Mouse (Mus musculus): Measurements from ENCODE around the gene Kyat3. TPM values are rescaled to one million over a fixed set of nuclear protein-coding genes. Genes with fewer than 3 reads are reported as not detected.
A peak's percentile ranks its signal among the peaks of the same experiment; 100 is the strongest.

Kyat3 gene
- polyA plus RNA-seq, 1 experiment = 3.4 TPM

DNA sequence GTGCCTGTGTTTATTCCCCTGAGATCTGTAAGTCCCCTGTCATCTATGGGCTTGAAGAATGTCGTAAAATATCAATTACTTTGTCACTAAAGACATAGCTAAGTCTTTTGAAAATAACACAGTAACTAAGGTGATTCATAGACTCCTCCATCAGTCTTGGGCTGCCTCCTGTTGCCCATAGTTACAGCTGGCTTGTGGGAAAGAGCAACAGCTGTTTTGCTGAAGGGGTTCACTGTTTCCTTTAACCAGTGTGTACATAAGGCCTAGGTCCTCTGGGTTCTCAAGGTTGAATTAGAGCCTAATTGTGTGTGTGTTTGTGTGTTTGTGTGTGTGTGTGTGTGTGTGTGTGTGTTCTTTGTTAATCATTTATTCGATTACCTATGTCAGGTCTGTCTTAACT is 24.6 kb downstream of the Kyat3 start:
- no peak for TF ChIP-seq CTCF (IDR thresholded peaks at IDR 0.05; ENCODE audit: borderline replicate concordance, control insufficient read depth, extremely low read depth, insufficient read depth, low read length, poor library complexity)
- H3K36me3 ChIP-seq (ENCODE audit: control insufficient read depth, insufficient read depth, low read length) = no peaks in the 10 kb centered on the region
- H3K27me3 ChIP-seq (ENCODE audit: control insufficient read depth, insufficient read depth, low read length) = no peaks in the 10 kb centered on the region
- no peak overlapping the region for H3K27ac ChIP-seq (ENCODE audit: control insufficient read depth, insufficient read depth, low read length)
- no peaks in the 10 kb centered on the region for H3K4me1 ChIP-seq (replicated peaks; ENCODE audit: control insufficient read depth, insufficient read depth, low read length)
- DNase-seq = no peak
- 94% methylated on average over 2 of the region's 2 CpGs for WGBS
- no peak overlapping the region for H3K4me3 ChIP-seq (ENCODE audit: control insufficient read depth, insufficient read depth, low read length)

- H3K36me3 ChIP-seq (ENCODE audit: control insufficient read depth, insufficient read depth, low read length) = no peaks in the 10 kb centered on the region
- no peak for DNase-seq
- no peaks in the 10 kb centered on the region for H3K27me3 ChIP-seq (ENCODE audit: control insufficient read depth, insufficient read depth, low read length)
- 97% methylated on average over 22 of the region's 22 CpGs for WGBS
- TF ChIP-seq POLR2A (IDR thresholded peaks at IDR 0.05; ENCODE audit: control insufficient read depth, extremely low read depth, insufficient read depth, low read length, poor library complexity) = no peak
- H3K4me1 ChIP-seq (replicated peaks; ENCODE audit: control insufficient read depth, insufficient read depth, low read length) = no peaks in the 10 kb centered on the region
- no peak overlapping the region for H3K27ac ChIP-seq (ENCODE audit: control insufficient read depth, insufficient read depth, low read length)
- H3K4me3 ChIP-seq (ENCODE audit: control insufficient read depth, insufficient read depth, low read length) = no peak overlapping the region
Measured at GRCm38 (mm10) chr3:142725969-142726672, 25.3 kb downstream of the Kyat3 start.

DNA sequence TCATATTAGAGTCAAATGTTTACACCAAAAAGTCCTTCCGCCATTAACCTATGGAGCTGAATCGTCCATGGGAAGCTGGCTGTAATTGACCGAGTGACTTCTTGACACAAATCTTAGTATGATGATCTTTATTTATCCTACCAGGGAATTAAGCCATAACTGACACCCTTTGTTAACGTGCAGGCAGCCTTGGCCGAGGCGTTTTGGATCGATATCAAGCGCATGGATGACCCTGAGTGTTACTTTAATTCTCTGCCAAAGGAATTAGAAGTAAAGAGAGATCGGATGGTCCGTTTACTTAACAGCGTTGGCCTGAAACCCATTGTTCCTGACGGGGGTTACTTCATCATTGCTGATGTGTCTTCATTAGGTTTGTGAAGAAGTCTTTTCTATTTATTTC is 33.4 kb downstream of the Kyat3 start:
- H3K4me3 ChIP-seq (ENCODE audit: control insufficient read depth, insufficient read depth, low read length) = no peak overlapping the region
- 94% methylated on average over 12 of the region's 12 CpGs for WGBS
- H3K4me1 ChIP-seq (replicated peaks; ENCODE audit: control insufficient read depth, insufficient read depth, low read length) = no peaks in the 10 kb centered on the region
- H3K27ac ChIP-seq (ENCODE audit: control insufficient read depth, insufficient read depth, low read length) = no peak overlapping the region
- no peaks in the 10 kb centered on the region for H3K36me3 ChIP-seq (ENCODE audit: control insufficient read depth, insufficient read depth, low read length)
- DNase-seq = no peak
- H3K27me3 ChIP-seq (ENCODE audit: control insufficient read depth, insufficient read depth, low read length) = no peaks in the 10 kb centered on the region
- TF ChIP-seq POLR2A (IDR thresholded peaks at IDR 0.05; ENCODE audit: control insufficient read depth, extremely low read depth, insufficient read depth, low read length, poor library complexity) (no peak), CTCF (IDR thresholded peaks at IDR 0.05; ENCODE audit: borderline replicate concordance, control insufficient read depth, extremely low read depth, insufficient read depth, low read length, poor library complexity) (no peak)

DNA sequence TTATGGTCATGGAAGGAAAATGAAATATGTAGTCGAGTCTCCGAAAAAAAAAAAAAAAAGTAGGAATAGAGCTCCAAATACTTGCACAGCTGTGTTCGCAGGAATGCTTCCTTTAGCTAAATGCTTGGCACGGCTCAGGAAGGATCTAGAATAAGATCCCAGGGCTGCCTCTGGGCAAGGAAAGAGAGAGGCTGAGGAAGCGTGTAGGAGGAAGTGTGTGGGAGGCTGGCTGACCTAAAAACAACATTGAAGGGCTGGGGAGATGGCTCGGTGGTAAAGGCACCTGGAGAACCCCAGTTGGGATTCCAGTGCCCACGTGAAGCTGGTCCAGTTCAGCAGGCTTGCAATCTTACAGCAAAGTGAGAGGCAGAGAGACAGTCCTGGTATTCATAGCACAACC is 40.0 kb downstream of the Kyat3 start:
- Histone ChIP-seq H3K36me3 (ENCODE audit: control insufficient read depth, insufficient read depth, low read length) (no peaks in the 10 kb centered on the region), H3K27ac (ENCODE audit: control insufficient read depth, insufficient read depth, low read length) (no peak overlapping the region), H3K4me1 (replicated peaks; ENCODE audit: control insufficient read depth, insufficient read depth, low read length) (peaks cover 3% of the 10 kb centered on the region), H3K4me3 (ENCODE audit: control insufficient read depth, insufficient read depth, low read length) (no peak overlapping the region), H3K27me3 (ENCODE audit: control insufficient read depth, insufficient read depth, low read length) (no peaks in the 10 kb centered on the region)
- TF ChIP-seq POLR2A (IDR thresholded peaks at IDR 0.05; ENCODE audit: control insufficient read depth, extremely low read depth, insufficient read depth, low read length, poor library complexity) (no peak), CTCF (IDR thresholded peaks at IDR 0.05; ENCODE audit: borderline replicate concordance, control insufficient read depth, extremely low read depth, insufficient read depth, low read length, poor library complexity) (no peak)
- no peak for DNase-seq
- 65% methylated on average over 7 of the region's 7 CpGs for WGBS

DNA sequence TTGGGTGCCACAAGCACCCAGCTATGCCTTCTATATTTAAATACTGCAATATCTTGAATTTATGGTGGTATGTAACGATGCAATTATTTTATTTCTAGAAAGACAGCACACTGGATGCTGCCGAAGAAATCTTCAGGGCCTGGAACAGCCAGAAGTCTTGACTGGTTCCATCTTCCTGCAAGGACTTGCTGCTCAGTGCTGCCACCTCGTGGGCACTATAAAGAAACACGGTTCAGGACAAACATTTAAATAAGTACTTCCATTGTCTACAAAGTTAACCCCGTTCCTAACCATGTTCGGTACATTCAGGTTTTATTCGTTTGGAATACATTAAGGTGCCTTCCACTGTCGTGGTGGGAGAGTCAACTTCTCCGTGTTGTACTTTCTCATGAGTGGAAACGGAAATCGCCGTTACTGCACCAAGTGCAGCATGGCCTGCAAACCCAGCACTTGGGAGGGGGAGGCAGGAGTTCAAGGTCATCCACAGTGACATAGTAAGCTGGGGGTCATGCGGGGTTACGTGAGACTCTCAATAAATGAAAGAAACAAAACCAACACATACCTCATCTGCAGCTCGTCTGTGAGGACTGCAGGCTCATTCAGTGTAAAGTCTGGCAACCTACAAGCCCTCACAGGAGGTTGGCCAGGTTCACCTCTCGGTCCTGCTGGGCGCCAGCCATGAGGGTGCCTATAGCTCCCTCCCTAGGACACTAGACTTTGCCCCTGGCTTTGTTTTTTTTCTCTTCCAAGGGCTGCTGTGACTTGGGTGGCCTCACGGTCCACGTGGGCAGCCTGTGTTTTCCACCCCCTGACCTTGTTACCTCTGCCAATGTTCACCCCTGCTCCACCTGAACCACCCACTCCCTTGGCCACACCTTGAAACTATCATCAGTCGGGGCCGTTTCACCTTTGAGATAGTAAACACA is 43.4 kb downstream of the Kyat3 start:
- Histone ChIP-seq H3K27me3 (ENCODE audit: control insufficient read depth, insufficient read depth, low read length) (no peaks in the 10 kb centered on the region), H3K4me3 (ENCODE audit: control insufficient read depth, insufficient read depth, low read length) (no peak overlapping the region), H3K36me3 (ENCODE audit: control insufficient read depth, insufficient read depth, low read length) (no peaks in the 10 kb centered on the region), H3K4me1 (replicated peaks; ENCODE audit: control insufficient read depth, insufficient read depth, low read length) (peaks cover 3% of the 10 kb centered on the region), H3K27ac (ENCODE audit: control insufficient read depth, insufficient read depth, low read length) (no peak overlapping the region)
- peak; percentile 15 for DNase-seq
- WGBS = 70% methylated on average over 21 of the region's 21 CpGs
- no peak for TF ChIP-seq POLR2A (IDR thresholded peaks at IDR 0.05; ENCODE audit: control insufficient read depth, extremely low read depth, insufficient read depth, low read length, poor library complexity)
- no peak for TF ChIP-seq CTCF (IDR thresholded peaks at IDR 0.05; ENCODE audit: borderline replicate concordance, control insufficient read depth, extremely low read depth, insufficient read depth, low read length, poor library complexity)

DNA sequence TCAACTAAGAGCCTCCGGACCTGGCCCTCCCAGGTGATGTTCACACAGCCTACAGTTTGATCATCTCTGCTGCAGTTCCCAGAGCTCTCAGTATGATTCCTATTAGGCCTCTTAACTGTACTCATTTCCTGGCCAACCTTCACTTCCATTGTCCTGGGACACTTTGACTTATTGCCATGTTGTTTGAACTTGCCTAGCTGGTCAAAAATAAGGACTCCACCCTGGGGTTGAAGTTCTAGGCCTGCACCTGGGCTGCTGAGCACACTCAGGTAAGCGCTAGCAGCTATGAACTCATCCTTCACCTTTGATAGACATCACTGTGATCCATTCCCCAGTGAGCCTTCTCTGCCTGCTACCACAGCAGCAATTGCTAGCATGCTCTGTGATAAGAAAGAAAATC is 44.2 kb downstream of the Kyat3 start:
- WGBS = 100% methylated on average over 2 of the region's 2 CpGs
- no peak overlapping the region for H3K27ac ChIP-seq (ENCODE audit: control insufficient read depth, insufficient read depth, low read length)

More for the DNA sequence above, 44.2 kb downstream of the Kyat3 start:
- no peaks in the 10 kb centered on the region for H3K36me3 ChIP-seq (ENCODE audit: control insufficient read depth, insufficient read depth, low read length)
- no peak for TF ChIP-seq CTCF (IDR thresholded peaks at IDR 0.05; ENCODE audit: borderline replicate concordance, control insufficient read depth, extremely low read depth, insufficient read depth, low read length, poor library complexity)
- no peak for TF ChIP-seq POLR2A (IDR thresholded peaks at IDR 0.05; ENCODE audit: control insufficient read depth, extremely low read depth, insufficient read depth, low read length, poor library complexity)
- H3K4me3 ChIP-seq (ENCODE audit: control insufficient read depth, insufficient read depth, low read length) = no peak overlapping the region
- no peaks in the 10 kb centered on the region for H3K27me3 ChIP-seq (ENCODE audit: control insufficient read depth, insufficient read depth, low read length)
- peaks cover 3% of the 10 kb centered on the region for H3K4me1 ChIP-seq (replicated peaks; ENCODE audit: control insufficient read depth, insufficient read depth, low read length)
- no peak for DNase-seq

All from thymus, adult 2 months (tissue).